Mouse (Mus musculus): Measurements from ENCODE around the gene Lhfpl2.

The Lhfpl2 gene

GRCm38 (mm10) chr13:94099087-94099486, 41.5 kb downstream of the Lhfpl2 start:
- DNase-seq, result no peak

GRCm38 (mm10) chr13:94100361-94100760, 42.8 kb downstream of the Lhfpl2 start:
- DNase-seq, result no peak

GRCm38 (mm10) chr13:94101020-94101571, 43.5 kb downstream of the Lhfpl2 start:
- no peak for DNase-seq

- no peak for DNase-seq
Measured at GRCm38 (mm10) chr13:94104866-94105475, 47.4 kb downstream of the Lhfpl2 start.

- no peak for DNase-seq
Measured at GRCm38 (mm10) chr13:94106431-94106830, 48.8 kb downstream of the Lhfpl2 start.

GRCm38 (mm10) chr13:94106983-94107382, 49.4 kb downstream of the Lhfpl2 start:
- DNase-seq, result no peak

- no peak for DNase-seq
Measured at GRCm38 (mm10) chr13:94110556-94110955, 53.0 kb downstream of the Lhfpl2 start.

- DNase-seq, result no peak
Measured at GRCm38 (mm10) chr13:94115476-94115875, 57.9 kb downstream of the Lhfpl2 start.

GRCm38 (mm10) chr13:94116705-94117410, 59.3 kb downstream of the Lhfpl2 start:
- DNase-seq, result no peak

- DNase-seq, result no peak
Measured at GRCm38 (mm10) chr13:94117522-94117921, 59.9 kb downstream of the Lhfpl2 start.

GRCm38 (mm10) chr13:94118091-94118490, 60.5 kb downstream of the Lhfpl2 start:
- DNase-seq, result no peak

GRCm38 (mm10) chr13:94119309-94119708, 61.7 kb downstream of the Lhfpl2 start:
- DNase-seq, result no peak

GRCm38 (mm10) chr13:94122703-94123592, 65.4 kb downstream of the Lhfpl2 start:
- no peak for DNase-seq

- DNase-seq, result no peak
Measured at GRCm38 (mm10) chr13:94130394-94130793, 72.8 kb downstream of the Lhfpl2 start.

GRCm38 (mm10) chr13:94131135-94131534, 73.5 kb downstream of the Lhfpl2 start:
- no peak for DNase-seq

- no peak for DNase-seq
Measured at GRCm38 (mm10) chr13:94132187-94132995, 74.8 kb downstream of the Lhfpl2 start.

- DNase-seq, result no peak
Measured at GRCm38 (mm10) chr13:94134646-94135045, 77.0 kb downstream of the Lhfpl2 start.

GRCm38 (mm10) chr13:94135180-94135579, 77.6 kb downstream of the Lhfpl2 start:
- DNase-seq, result no peak

GRCm38 (mm10) chr13:94139713-94140445, 82.3 kb downstream of the Lhfpl2 start:
- no peak for DNase-seq

- no peak for DNase-seq
Measured at GRCm38 (mm10) chr13:94140446-94140845, 82.8 kb downstream of the Lhfpl2 start.

GRCm38 (mm10) chr13:94143063-94143652, 85.6 kb downstream of the Lhfpl2 start:
- peak; percentile 27 for DNase-seq
